Mouse (Mus musculus): Measurements from ENCODE around the gene Drd1. TPM values are rescaled to one million over a fixed set of nuclear protein-coding genes. Genes with fewer than 3 reads are reported as not detected.

The Drd1 gene
- total RNA-seq, 2 experiments from 2014 or later, result 0.16 to 0.55 TPM

DNA sequence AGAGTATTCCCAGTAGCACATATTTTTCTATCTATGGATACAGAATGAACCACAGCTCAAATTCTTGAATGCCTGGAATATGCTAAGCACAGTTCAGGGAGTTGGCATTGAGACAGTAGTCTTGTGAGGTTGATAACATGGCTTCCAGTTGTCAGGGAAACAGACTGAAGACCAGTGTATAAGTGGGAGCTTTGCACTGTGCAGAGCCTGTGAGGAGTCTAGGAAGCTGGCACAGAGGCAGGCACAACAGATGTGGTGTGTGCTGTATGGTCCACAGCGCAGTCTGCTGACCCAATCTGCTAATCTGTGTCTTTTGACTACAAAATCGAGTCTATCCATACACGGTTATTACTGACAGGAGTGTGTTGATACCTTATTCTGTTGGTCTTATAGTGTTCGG lies 46.8 kb downstream of the Drd1 start:
- no peak for DNase-seq
- intact Hi-C loops (cut with DNase I; ENCODE audit: low total_unique reads), result no loop called here

Other genes with a start within 250 kb of the Drd1 start
- gene Sfxn1, start 16.2 kb upstream of the Drd1 start, total RNA-seq (2021), result 1 to 10 TPM; 4.8 to 5.4 TPM
- not detected for gene Hrh2, start 136.4 kb upstream of the Drd1 start, total RNA-seq (2021)

All from gastrocnemius, postnatal 14 days (tissue).